Comparison of ENCODE assay signal across 9 mouse cellular contexts in genomic region chr15:10901075-10901474, GRCm38 (mm10). TPM values are rescaled to one million over a fixed set of nuclear protein-coding genes. Genes with fewer than 3 reads are reported as not detected.
DNase-seq lines count a peak whose midpoint lies in the region; ATAC-seq and TF ChIP-seq lines count a peak whose summit lies in the region.
"Had no signal": no experiment of that assay in that cellular context is flagged by ENCODE, and none has a peak within 500 bp of the region (broad histone marks: within the 10 kb centered on the region; RNA-seq: fewer than 3 reads in every experiment).

No protein-coding gene starts in this region.

- TF ChIP-seq CTCF in cerebellum, adult 2 months (IDR thresholded peaks at IDR 0.05; ENCODE audit: borderline replicate concordance, insufficient read depth, low read depth, low read length): no peak

- ATAC-seq in inflammation-experienced regulatory T-cells, adult 6 months: no peak

- H3K27me3 ChIP-seq in cerebellum, adult 2 months (ENCODE audit: control insufficient read depth, insufficient read depth, low read length): no peaks in the 10 kb centered on the region
- H3K27me3 ChIP-seq: midbrain, embryonic 12.5 days had no signal

- 37% methylated on average over 3 of the region's 3 CpGs for WGBS in cerebellum, adult 2 months

- peak; percentile 39 for DNase-seq in gastrocnemius, adult 18-20 months (ENCODE audit: low spot score)
- no peak for DNase-seq in gastrocnemius, postnatal 25 days
- DNase-seq in ovary, postnatal 14 days (ENCODE audit: low spot score): peak; percentile 18
- DNase-seq in ovary, adult 18-20 months (ENCODE audit: low spot score): no peak
- peak; percentile 34 for DNase-seq in embryo, embryonic 11.5 days (ENCODE audit: low read depth, low spot score)
- DNase-seq in layer of hippocampus, postnatal 25 days (ENCODE audit: extremely low spot score in 1 of 2, low spot score in 1 of 2): peak; percentile 16 to 57
- DNase-seq in cerebellum, adult 2 months: no peak

- H3K4me1 ChIP-seq in cerebellum, adult 2 months (ENCODE audit: control insufficient read depth, insufficient read depth, low read length): no peaks in the 10 kb centered on the region
- H3K4me1 ChIP-seq: midbrain, embryonic 12.5 days had no signal

- no peak overlapping the region for H3K27ac ChIP-seq in cerebellum, adult 2 months (ENCODE audit: insufficient read depth, low read length)
- H3K27ac ChIP-seq: midbrain, embryonic 12.5 days had no signal

- H3K4me3 ChIP-seq in cerebellum, adult 2 months (replicated peaks; ENCODE audit: insufficient read depth, low read depth, low read length): no peak overlapping the region
- H3K4me3 ChIP-seq: midbrain, embryonic 12.5 days had no signal

- no peak for TF ChIP-seq POLR2A in cerebellum, adult 2 months (IDR thresholded peaks at IDR 0.05; ENCODE audit: borderline replicate concordance, insufficient read depth, low read length)

RNA-seq across cellular contexts. Expression of gene C1qtnf3, which starts 51.1 kb away (rescaled TPM):
- total RNA-seq in gastrocnemius, adult 18-20 months (2021): under 1 TPM; 0.71 to 0.74 TPM
- total RNA-seq in gastrocnemius, postnatal 25 days (2021): 1 to 10 TPM; 3.6 to 4.6 TPM
- total RNA-seq in layer of hippocampus, postnatal 25 days (2021): not detected
- polyA plus RNA-seq in inflammation-experienced regulatory T-cells, adult 6 months (2017; shearing (Covaris generic)): under 1 TPM in 1 of 3 experiments, not detected in 2; 0.24 TPM
- 0.17 and 0.20 TPM in 2 replicates for polyA plus RNA-seq in cerebellum, adult 2 months (2012; rRNA removed)

Comparison
In these comparisons a context has a peak if more than half of its experiments do, and no peak if none do; other contexts are left out.
1. DNase-seq: peak in gastrocnemius, adult 18-20 months (single experiment), ovary, postnatal 14 days (single experiment), embryo, embryonic 11.5 days (single experiment) and layer of hippocampus, postnatal 25 days (2 of 2); none in gastrocnemius, postnatal 25 days (single experiment), ovary, adult 18-20 months (single experiment) and cerebellum, adult 2 months (0 of 2).